Mouse (Mus musculus): ENCODE measurements at regions not wholly inside any gene's neighbourhood (a gene's known extent, or its start where the extent isn't known, plus 50 kb on each side); places are given as distances from the start of the nearest gene placed in this dataset.
"Not testable (repeated sequence)": the region's sequence is repeated elsewhere in the genome, so short reads cannot be mapped to it uniquely, and the experiment has no call there.

DNA sequence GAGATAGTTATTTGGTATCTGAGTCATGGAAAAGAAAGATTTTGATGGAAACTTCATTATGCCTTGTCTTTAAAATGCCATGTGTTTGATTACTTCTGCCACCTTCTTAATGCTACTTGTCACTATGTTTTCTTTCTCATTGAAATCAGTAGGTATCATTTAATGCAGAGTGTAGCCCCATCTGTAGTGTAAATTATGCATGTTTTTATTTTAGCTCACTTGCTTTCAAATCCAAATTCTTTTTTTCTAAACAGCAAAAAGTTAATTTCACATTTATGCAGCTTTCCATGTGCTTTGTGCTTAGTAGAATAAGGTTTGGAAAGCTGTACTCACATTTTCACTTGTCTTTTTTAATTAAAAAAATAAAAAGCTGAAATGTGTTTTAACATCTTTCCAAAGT is 748.0 kb upstream of the Epha7 start:
- DNase-seq (ENCODE audit: low read depth) = no peak

GRCm38 (mm10) chr4:28065828-28066227 is 747.1 kb upstream of the Epha7 start:
- no peak for DNase-seq (ENCODE audit: low read depth)

- DNase-seq (ENCODE audit: low read depth) = no peak
Measured at GRCm38 (mm10) chr4:28079030-28079429, 733.9 kb upstream of the Epha7 start.

- DNase-seq (ENCODE audit: low read depth) = no peak
Measured at GRCm38 (mm10) chr4:28092854-28093253, 720.1 kb upstream of the Epha7 start.

DNA sequence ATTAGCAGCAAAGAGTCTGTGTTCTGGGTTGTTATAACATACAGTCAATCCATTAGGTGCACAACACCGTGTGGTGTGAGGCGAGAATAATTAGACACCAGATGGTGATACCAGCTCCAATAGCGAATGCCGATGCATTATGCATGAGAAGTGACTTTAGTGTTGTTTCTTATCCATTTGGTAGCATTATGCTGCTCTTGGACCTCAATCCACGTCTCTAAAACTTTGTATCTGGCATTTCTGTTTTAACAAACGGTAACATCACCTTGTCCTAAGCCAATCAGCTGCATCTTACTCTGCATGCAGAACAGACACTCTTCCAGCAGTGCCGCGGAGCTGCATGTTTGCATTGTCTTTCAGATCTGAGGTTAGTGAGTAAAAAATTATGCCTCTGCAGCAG is 669.8 kb upstream of the Epha7 start:
- no peak for DNase-seq (ENCODE audit: low read depth)

DNA sequence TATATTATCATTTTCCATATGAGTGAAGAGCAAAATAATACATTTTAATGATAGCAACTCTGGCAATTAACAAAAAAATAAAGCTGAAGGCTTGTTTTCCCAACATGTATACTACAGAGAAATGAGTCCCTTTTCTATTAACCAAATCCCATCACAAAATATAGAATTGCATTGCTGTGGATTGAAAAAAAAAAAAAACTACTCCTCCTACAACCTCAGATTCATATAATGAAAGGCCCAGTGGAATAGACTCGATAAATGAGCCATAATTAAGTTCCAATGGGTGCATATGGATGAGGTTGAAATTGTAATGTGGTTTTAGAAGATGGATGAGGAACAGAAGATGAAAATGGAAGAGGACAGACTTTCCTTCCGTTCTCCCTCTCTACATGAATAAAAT is 657.8 kb upstream of the Epha7 start:
- DNase-seq (ENCODE audit: low read depth) = no peak

- DNase-seq (ENCODE audit: low read depth) = peak; percentile 63
Measured at GRCm38 (mm10) chr4:28176771-28177170, 636.2 kb upstream of the Epha7 start.

DNA sequence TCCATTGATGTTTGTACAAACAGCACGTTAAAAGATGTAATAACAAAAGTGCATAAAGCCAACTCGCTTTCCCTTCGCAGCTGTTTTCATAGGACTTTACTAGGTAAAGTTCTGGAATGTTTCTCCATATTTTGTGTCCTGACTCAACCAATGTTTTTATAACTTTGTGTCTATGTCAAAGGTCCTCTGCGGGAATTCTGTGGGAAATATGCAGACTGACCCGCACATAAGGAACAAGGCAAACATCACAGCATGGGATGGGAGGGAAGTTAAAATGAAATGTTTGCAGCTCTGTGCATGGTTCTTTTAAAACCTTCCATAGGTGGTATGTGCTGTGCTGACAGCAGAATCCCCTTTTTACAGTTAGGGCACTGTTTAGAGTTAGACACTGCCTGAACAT is 622.1 kb upstream of the Epha7 start:
- no peak for DNase-seq (ENCODE audit: low read depth)

- DNase-seq (ENCODE audit: low read depth) = no peak
Measured at GRCm38 (mm10) chr4:28227594-28228208, 585.2 kb upstream of the Epha7 start.

- not testable (repeated sequence) for DNase-seq (ENCODE audit: low read depth)
Measured at GRCm38 (mm10) chr4:28235516-28235915, 577.4 kb upstream of the Epha7 start.

DNA sequence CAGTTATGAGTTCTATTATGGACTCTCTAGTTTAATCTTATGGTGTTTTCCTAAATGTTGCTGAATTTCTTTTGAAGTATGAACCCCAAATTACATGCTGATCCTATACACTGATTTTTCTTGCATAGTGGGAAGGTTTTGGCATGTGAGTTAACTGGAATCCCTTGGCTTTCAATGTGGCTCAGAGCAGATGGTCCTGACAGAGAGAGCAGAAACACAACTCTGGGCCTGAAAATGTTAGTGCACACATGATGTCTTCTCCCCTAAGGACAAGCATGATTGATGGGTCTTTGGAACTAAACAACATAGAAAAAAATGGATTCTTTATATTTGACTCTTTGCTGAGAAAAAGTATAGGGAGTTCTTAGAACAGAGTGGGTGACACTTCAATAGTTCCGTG is 570.7 kb upstream of the Epha7 start:
- DNase-seq (ENCODE audit: low read depth) = no peak

Data from induced T-regulatory cell, adult 2 months (primary cell).